Mouse (Mus musculus) retina, postnatal 7 days (tissue): Measurements from ENCODE around the gene Gm47955.
"Not testable (repeated sequence)": the region's sequence is repeated elsewhere in the genome, so short reads cannot be mapped to it uniquely, and the experiment has no call there.

Experiments used
- DNase-seq: peaks from one replicate; pipeline ENCODE4 v3.0.0-alpha.2; 2012; ENCODE audit warnings: low read depth, low spot score

Gene Gm47955

GRCm38 (mm10) chr1:82992093-82992492 is 32.0 kb downstream of the Gm47955 start:
- no peak for DNase-seq

GRCm38 (mm10) chr1:82993947-82994346 is 33.9 kb downstream of the Gm47955 start:
- DNase-seq = no peak

- not testable (repeated sequence) for DNase-seq
Measured at GRCm38 (mm10) chr1:83000306-83000705, 40.2 kb downstream of the Gm47955 start, which contains the start of gene Gm47959. Gene Gm47959, plus strand, starts transcription at chr1:83000548.

GRCm38 (mm10) chr1:83006218-83007179 is 46.4 kb downstream of the Gm47955 start:
- DNase-seq = no peak

- DNase-seq = no peak
Measured at GRCm38 (mm10) chr1:83007471-83007870, 47.4 kb downstream of the Gm47955 start.
